Mouse (Mus musculus) macrophage (primary cell): ENCODE measurements around the gene Olfr1423. TPM values are rescaled to one million over a fixed set of nuclear protein-coding genes. Genes with fewer than 3 reads are reported as not detected.

ENCODE experiments used
- H3K27ac ChIP-seq: fragments of 350-480 bp; formaldehyde crosslinking; 2 replicates; pipeline ENCODE4 v1.9.0; 2021
- H3K36me3 ChIP-seq: fragments of 350-480 bp; formaldehyde crosslinking; 2 replicates; pipeline ENCODE4 v1.9.0; 2021; ENCODE audit errors: inconsistent target
- H3K4me3 ChIP-seq: fragments of 350-480 bp; formaldehyde crosslinking; 2 replicates; pipeline ENCODE4 v1.9.0; 2021; ENCODE audit errors: inconsistent target
- H3K79me2 ChIP-seq: fragments of 350-480 bp; formaldehyde crosslinking; 2 replicates; pipeline ENCODE4 v1.9.0; 2021; ENCODE audit errors: inconsistent target
- WGBS: methylation state at CpG from one replicate; pipeline ENCODE4 v1.1.7; 2026; ENCODE audit warnings: inconsistent platforms; ENCODE audit not compliant: missing documents; 5-methylcytosine and 5-hydroxymethylcytosine counted together
- polyA plus RNA-seq: library from polyadenylated mRNA; stranded (reverse); fragments of 250-400 nt; gene quantifications from 3 replicates; pipeline ENCODE4 v1.2.4, GENCODE M21; 2018; ENCODE audit warnings: inconsistent platforms

Gene Olfr1423
- polyA plus RNA-seq, 1 experiment from 2014 or later = not detected

- WGBS = 1% methylated on average over 26 of the region's 26 CpGs
- H3K4me3 ChIP-seq = peak overlapping the region; percentile 46
- H3K36me3 ChIP-seq = no peaks in the 10 kb centered on the region
- H3K27ac ChIP-seq = peak overlapping the region; percentile 92
- no peaks in the 10 kb centered on the region for H3K79me2 ChIP-seq
Observed at GRCm38 (mm10) chr19:12010916-12011559, 30.1 kb downstream of the Olfr1423 start.

- Histone ChIP-seq H3K36me3 (no peaks in the 10 kb centered on the region), H3K79me2 (no peaks in the 10 kb centered on the region), H3K27ac (peak overlapping the region; percentile 92), H3K4me3 (peak overlapping the region; percentile 46)
- WGBS = under 1% methylated on average over 24 of the region's 24 CpGs
Observed at GRCm38 (mm10) chr19:12010281-12010771, 30.8 kb downstream of the Olfr1423 start.

GRCm38 (mm10) chr19:12009501-12010280 is 31.4 kb downstream of the Olfr1423 start:
- H3K36me3 ChIP-seq = no peaks in the 10 kb centered on the region
- H3K27ac ChIP-seq = peak overlapping the region; percentile 92
- 3% methylated on average over 24 of the region's 24 CpGs for WGBS
- peak overlapping the region; percentile 46 for H3K4me3 ChIP-seq
- H3K79me2 ChIP-seq = no peaks in the 10 kb centered on the region

GRCm38 (mm10) chr19:12008410-12009380 is 32.4 kb downstream of the Olfr1423 start:
- Histone ChIP-seq H3K36me3 (no peaks in the 10 kb centered on the region), H3K4me3 (no peak overlapping the region), H3K27ac (no peak overlapping the region), H3K79me2 (no peaks in the 10 kb centered on the region)
- 77% methylated on average over 17 of the region's 17 CpGs for WGBS

GRCm38 (mm10) chr19:12007105-12007931 is 33.8 kb downstream of the Olfr1423 start:
- WGBS = 19% methylated on average over 17 of the region's 17 CpGs
- no peaks in the 10 kb centered on the region for H3K36me3 ChIP-seq
- H3K4me3 ChIP-seq = peak overlapping the region; percentile 29
- H3K27ac ChIP-seq = peak overlapping the region; percentile 10; the same call in 1 of the 2 replicates
- no peaks in the 10 kb centered on the region for H3K79me2 ChIP-seq

- H3K4me3 ChIP-seq = peak overlapping the region; percentile 82
- H3K27ac ChIP-seq = peak overlapping the region; percentile 66
- H3K36me3 ChIP-seq = no peaks in the 10 kb centered on the region
- 24% methylated on average over 17 of the region's 17 CpGs for WGBS
- no peaks in the 10 kb centered on the region for H3K79me2 ChIP-seq
Observed at GRCm38 (mm10) chr19:12006361-12006947, 34.7 kb downstream of the Olfr1423 start.

- H3K79me2 ChIP-seq = no peaks in the 10 kb centered on the region
- H3K36me3 ChIP-seq = no peaks in the 10 kb centered on the region
- under 1% methylated on average over 41 of the region's 41 CpGs for WGBS
- peak overlapping the region; percentile 82 for H3K4me3 ChIP-seq
- H3K27ac ChIP-seq = peak overlapping the region; percentile 66
Observed at GRCm38 (mm10) chr19:12005376-12006360, 35.4 kb downstream of the Olfr1423 start.

GRCm38 (mm10) chr19:12004216-12005008 is 36.7 kb downstream of the Olfr1423 start:
- H3K27ac ChIP-seq = no peak overlapping the region
- WGBS = 60% methylated on average over 9 of the region's 9 CpGs

GRCm38 (mm10) chr19:12003568-12003967 is 37.5 kb downstream of the Olfr1423 start:
- Histone ChIP-seq H3K27ac (no peak overlapping the region), H3K36me3 (no peaks in the 10 kb centered on the region), H3K4me3 (no peak overlapping the region), H3K79me2 (no peaks in the 10 kb centered on the region)
- 100% methylated on average over 2 of the region's 2 CpGs for WGBS

More at GRCm38 (mm10) chr19:12004216-12005008, 36.7 kb downstream of the Olfr1423 start:
- Histone ChIP-seq H3K79me2 (no peaks in the 10 kb centered on the region), H3K4me3 (peak overlapping the region; percentile 82; the same call in 1 of the 2 replicates), H3K36me3 (no peaks in the 10 kb centered on the region)

- WGBS = 67% methylated on average over 14 of the region's 14 CpGs
- H3K27ac ChIP-seq = no peak overlapping the region
- no peaks in the 10 kb centered on the region for H3K79me2 ChIP-seq
- H3K4me3 ChIP-seq = no peak overlapping the region
- no peaks in the 10 kb centered on the region for H3K36me3 ChIP-seq
Observed at GRCm38 (mm10) chr19:12002791-12003190, 38.3 kb downstream of the Olfr1423 start.

- H3K4me3 ChIP-seq = no peak overlapping the region
- H3K79me2 ChIP-seq = no peaks in the 10 kb centered on the region
- 1% methylated on average over 11 of the region's 11 CpGs for WGBS
- no peaks in the 10 kb centered on the region for H3K36me3 ChIP-seq
- H3K27ac ChIP-seq = no peak overlapping the region
Observed at GRCm38 (mm10) chr19:12002125-12002524, 39.0 kb downstream of the Olfr1423 start.

- Histone ChIP-seq H3K27ac (no peak overlapping the region), H3K79me2 (no peaks in the 10 kb centered on the region), H3K4me3 (no peak overlapping the region), H3K36me3 (no peaks in the 10 kb centered on the region)
- 34% methylated on average over 3 of the region's 3 CpGs for WGBS
Observed at GRCm38 (mm10) chr19:12001686-12002085, 39.4 kb downstream of the Olfr1423 start.
